Mouse (Mus musculus): ENCODE measurements at regions not wholly inside any gene's neighbourhood (a gene's known extent, or its start where the extent isn't known, plus 50 kb on each side); places are given as distances from the start of the nearest gene placed in this dataset.

DNA sequence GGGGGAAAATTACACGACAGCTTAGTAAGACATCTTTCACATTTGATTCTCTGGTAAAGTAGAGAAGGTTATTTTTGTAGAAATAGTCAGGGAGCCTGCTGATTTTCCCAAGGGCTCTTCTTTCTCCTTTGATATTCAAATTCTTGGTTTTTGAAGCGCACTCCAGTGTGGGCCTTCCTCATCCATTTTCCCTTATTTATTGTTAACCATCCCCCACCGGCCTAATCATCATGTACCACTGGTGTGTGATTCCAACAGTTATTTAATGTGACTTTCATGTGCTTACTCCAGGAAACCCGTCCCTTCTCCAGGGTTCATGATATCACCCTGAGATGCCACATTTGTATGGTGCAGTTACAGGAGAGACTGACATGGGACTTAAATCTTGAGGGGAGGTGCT, 114.0 kb upstream of the Epha4 start:
- intact Hi-C loops (cut with DNase I; ENCODE audit: low total_unique reads), result no loop called here
- DNase-seq, result no peak

DNA sequence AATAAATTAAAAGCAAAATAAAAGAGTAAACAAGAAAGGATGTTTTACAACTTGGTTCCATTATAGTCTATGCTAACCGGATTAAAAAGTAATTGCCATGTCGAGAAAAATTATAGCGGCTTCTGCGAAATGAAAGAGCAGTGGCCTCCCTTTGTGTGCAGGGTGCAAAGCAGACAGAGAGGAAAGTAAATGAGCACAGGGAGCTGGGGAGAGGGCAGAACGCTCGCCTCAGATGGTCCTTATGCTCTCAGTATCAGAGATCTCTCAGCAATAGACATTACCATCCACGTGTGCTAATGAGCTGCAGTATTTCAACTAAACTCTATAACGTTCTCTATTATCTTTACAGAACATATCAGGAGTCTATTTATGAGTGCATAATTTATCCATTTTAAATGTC, 102.6 kb upstream of the Epha4 start:
- no peak for DNase-seq
- intact Hi-C loops (cut with DNase I; ENCODE audit: low total_unique reads), result no loop called here

DNA sequence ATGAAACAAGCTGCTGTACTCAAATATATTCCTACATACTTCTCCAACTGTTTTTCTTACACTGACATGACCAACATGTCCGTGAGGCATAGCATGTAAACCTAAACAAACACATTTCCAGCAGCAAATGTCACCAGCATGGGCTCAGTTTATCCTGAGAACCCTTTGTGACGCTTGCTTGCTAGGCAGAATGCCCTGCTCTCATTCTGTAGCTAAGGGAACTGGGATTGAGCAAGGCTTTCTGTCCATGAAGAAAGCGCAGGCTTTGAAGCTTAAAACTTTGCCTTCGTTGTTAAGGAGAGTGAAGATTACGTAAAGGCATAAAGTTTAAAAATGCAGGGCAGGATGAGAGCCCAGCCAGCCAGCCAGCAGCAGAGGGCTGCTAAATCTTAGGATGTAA, 85.6 kb upstream of the Epha4 start:
- intact Hi-C loops (cut with DNase I; ENCODE audit: low total_unique reads), result no loop called here

DNA sequence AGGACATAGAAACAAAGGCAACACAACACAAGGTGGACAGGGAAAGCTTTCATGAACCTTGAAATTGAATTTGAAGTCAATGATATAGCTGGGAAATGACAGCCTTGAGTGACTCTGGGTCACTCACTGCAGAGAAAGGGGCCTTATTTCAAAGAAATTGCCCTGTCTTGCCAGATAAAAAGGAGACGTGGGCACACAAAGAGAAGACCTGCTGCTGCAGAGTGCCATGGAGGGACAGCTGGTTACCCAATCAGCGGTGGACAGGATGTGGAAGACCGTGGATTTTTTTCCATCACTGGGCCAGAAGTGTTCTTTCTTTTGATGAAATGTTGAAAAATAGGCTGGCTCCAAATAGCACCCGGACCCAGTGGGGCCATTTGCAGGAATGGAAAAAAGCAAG, 77.8 kb upstream of the Epha4 start:
- intact Hi-C loops (cut with DNase I; ENCODE audit: low total_unique reads), result no loop called here
- no peak for DNase-seq

More for the DNA sequence above, 85.6 kb upstream of the Epha4 start:
- DNase-seq, result no peak

DNA sequence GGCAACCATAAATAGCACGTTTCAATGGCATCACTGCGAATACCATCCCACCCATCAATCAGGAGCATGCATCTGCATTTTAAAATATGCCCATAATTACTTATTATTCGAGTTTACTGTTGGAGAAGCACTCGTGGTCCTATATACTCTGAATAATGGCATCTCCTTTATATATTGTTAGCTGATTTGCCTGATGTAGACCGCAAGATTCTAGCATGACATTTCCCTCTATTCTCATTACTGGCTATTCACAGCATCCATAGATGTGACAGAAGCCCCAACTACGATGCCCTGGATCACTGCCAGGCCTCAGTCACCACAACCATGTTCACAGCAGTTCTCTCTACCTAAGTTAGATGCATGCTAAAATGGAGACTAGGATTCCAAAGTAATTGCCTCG, 77.4 kb upstream of the Epha4 start:
- intact Hi-C loops (cut with DNase I; ENCODE audit: low total_unique reads), result no loop called here
- no peak for DNase-seq

DNA sequence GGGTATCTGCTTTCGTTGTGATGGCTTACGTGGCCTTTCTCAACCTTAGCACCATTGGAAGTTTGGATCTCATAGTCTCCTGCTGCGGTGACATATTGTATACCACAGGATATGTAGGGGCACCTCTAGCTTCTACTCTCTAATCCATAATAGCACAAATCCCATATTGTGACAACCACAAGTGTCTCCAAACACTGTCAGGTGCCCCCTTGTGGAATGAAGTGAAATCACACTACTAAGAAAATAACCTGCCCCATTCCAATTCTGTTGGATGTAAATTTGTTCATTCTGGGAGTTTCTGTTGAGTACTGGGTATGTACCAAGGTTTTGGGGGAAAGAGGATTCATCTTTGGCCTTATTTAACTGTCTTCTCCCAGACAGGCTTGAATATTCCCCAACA, 74.5 kb upstream of the Epha4 start:
- DNase-seq, result no peak
- intact Hi-C loops (cut with DNase I; ENCODE audit: low total_unique reads), result no loop called here

DNA sequence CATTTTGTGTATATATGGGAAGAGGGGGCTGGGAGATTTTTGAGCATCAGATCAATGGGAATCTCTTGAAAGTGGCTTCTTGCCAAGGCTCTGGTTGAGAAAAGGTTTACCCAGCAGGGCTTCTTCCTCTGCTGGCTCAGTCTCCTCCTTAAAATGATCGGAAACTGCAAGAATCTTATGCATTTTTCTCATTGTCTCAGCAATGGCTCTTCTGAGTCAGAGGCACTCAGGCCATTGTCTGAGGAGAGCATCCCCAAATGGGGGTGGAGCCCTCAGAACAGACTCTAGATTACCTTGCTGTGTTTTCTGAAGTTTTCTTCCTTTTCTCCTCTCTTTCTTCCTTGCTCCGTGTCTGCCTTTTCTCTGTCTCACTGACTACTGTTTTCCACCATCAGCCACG, 70.6 kb upstream of the Epha4 start:
- DNase-seq, result no peak
- intact Hi-C loops (cut with DNase I; ENCODE audit: low total_unique reads), result no loop called here

DNA sequence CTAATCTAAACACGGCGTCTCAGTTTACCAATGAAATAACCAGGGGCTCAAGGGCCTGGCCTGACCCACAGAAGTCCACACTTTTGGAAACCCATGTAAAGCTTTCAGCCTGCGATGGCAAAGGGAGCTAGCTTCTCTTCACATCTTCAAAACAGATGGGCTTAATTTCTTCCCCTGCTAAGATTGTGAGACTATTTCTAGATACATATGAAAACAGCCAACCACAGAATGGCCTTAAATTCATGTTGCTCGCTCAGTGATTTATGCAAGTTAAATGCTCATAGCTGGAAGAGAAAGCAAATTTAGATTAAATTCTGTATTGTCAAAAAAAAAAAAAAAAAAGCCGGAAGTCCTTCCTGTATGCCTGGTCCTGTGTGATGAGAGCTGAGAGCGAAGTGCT, 53.2 kb upstream of the Epha4 start:
- no peak for DNase-seq
- intact Hi-C loops (cut with DNase I; ENCODE audit: low total_unique reads), result no loop called here

DNA sequence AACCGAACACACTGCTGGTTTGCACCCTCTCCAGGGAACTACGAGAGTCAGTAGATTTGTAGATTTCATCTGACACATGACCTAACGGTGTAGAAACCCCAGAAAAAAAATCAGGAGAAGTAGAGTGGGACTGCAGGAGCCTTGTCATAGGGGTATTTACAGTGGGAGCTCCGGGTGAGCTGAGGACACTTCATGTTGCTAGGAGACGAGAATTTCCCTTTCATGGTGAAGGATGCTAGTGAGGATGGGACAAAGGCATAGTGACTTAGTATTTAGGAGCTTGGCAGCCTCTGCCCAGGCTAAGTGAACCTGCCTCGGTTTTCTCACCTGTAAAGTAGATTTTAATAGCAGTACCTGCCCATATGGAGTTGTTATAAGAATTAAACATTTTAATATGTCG, 52.8 kb upstream of the Epha4 start:
- intact Hi-C loops (cut with DNase I; ENCODE audit: low total_unique reads), result no loop called here

More for the DNA sequence above, 52.8 kb upstream of the Epha4 start:
- no peak for DNase-seq
